Mouse (Mus musculus) T-cell, adult 66 days (primary cell): ENCODE results near the gene Vmn2r73. TPM values are rescaled to one million over a fixed set of nuclear protein-coding genes. Genes with fewer than 3 reads are reported as not detected.

Experiments
- total RNA-seq, 2 experiments: library from RNA; stranded (reverse); gene quantifications; 3 replicates in 1 of 2; 4 replicates in 1 of 2; pipeline ENCODE4 v1.2.4; 2023

Gene Vmn2r73
- not detected for total RNA-seq

DNA sequence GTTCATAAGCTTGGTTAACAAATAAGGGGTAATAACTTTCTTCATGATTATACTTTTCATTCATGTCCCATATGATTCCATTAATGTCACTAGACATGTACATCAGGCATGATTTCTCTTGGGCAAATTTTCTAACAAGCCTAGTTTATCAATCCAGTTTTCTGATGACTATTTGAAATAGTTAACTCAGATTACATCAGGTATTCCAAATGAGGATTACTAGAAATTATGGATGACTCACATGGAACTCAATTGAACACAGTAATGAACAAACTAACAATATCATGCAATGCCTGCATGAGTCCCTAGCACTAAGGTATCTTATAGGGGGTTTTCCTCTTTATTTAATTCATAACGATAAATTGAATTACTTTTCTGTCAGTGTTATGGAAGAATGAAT, at the start of gene Vmn2r73:
Vmn2r73 (minus strand) TSS at position 101 of the 400 bp plus-strand sequence.

Other genes starting within 250 kb of the Vmn2r73 start
- not detected for gene Vmn2r72, start 121.2 kb downstream of the Vmn2r73 start, total RNA-seq
- gene Vmn2r74, start 85.4 kb upstream of the Vmn2r73 start, total RNA-seq = not detected